Mouse (Mus musculus) bone marrow, adult 2 months (tissue): ENCODE results near the gene Dnmbp. TPM values are rescaled to one million over a fixed set of nuclear protein-coding genes. Genes with fewer than 3 reads are reported as not detected.

Experiments
- H3K27ac ChIP-seq: fragments of 200-500 bp; 2 replicates; pipeline ENCODE4 v1.5.1; 2012; ENCODE audit warnings: low read depth, mild to moderate bottlenecking, control low read depth, inconsistent platforms, low read length; ENCODE audit not compliant: control insufficient read depth, poor library complexity, insufficient read depth
- H3K4me1 ChIP-seq: fragments of 200-500 bp; 2 replicates; pipeline ENCODE4 v1.6.1; 2011; ENCODE audit warnings: low read length; ENCODE audit not compliant: control insufficient read depth, insufficient read depth
- H3K4me3 ChIP-seq: fragments of 200-500 bp; replicated peaks from 2 replicates; pipeline ENCODE3; 2011; ENCODE audit warnings: mild to moderate bottlenecking, low read depth, low read length, control low read depth; ENCODE audit not compliant: control insufficient read depth
- CTCF ChIP-seq: fragments of 200-500 bp; IDR thresholded peaks from 2 replicates; pipeline ENCODE4 v1.5.1; 2011; ENCODE audit warnings: low read length, control low read depth; ENCODE audit not compliant: control insufficient read depth, insufficient read depth
- POLR2A ChIP-seq: fragments of 200-500 bp; IDR thresholded peaks from 2 replicates; pipeline ENCODE4 v1.6.1; 2011; ENCODE audit warnings: low read depth, mild to moderate bottlenecking, control low read depth, low read length, borderline replicate concordance; ENCODE audit not compliant: control insufficient read depth
- WGBS: fragments of 180-500 bp; shearing (Covaris S2); methylation state at CpG from one replicate; pipeline ENCODE4 v1.1.7; 2018; 5-methylcytosine and 5-hydroxymethylcytosine counted together
- polyA plus RNA-seq: library from polyadenylated mRNA; stranded (reverse); fragments of >200 nt; gene quantifications from 2 replicates; pipeline ENCODE4 v1.2.4, GENCODE M21; 2011; ENCODE audit warnings: low replicate concordance; ENCODE audit not compliant: missing spikeins, insufficient read depth, insufficient read length

The Dnmbp gene
- polyA plus RNA-seq, 1 experiment: 6.1 TPM

GRCm38 (mm10) chr19:43803866-43804265 lies 136.1 kb downstream of the Dnmbp start:
- TF ChIP-seq CTCF (no peak), POLR2A (no peak)
- peaks cover 2% of the 10 kb centered on the region; the same call in 1 of the 2 replicates for H3K4me1 ChIP-seq
- no peak overlapping the region for H3K27ac ChIP-seq
- 84% methylated on average over 10 of the region's 10 CpGs for WGBS
- H3K4me3 ChIP-seq: no peak overlapping the region

- 6% methylated on average over 9 of the region's 9 CpGs for WGBS
- no peak overlapping the region for H3K27ac ChIP-seq
- no peak for TF ChIP-seq CTCF
- TF ChIP-seq POLR2A: no peak
- H3K4me1 ChIP-seq: peaks cover 2% of the 10 kb centered on the region; the same call in 1 of the 2 replicates
- H3K4me3 ChIP-seq: no peak overlapping the region
Measured at GRCm38 (mm10) chr19:43801427-43802051, 138.5 kb downstream of the Dnmbp start.

- Histone ChIP-seq H3K4me1 (peaks cover 2% of the 10 kb centered on the region; the same call in 1 of the 2 replicates), H3K27ac (no peak overlapping the region), H3K4me3 (no peak overlapping the region)
- no peak for TF ChIP-seq CTCF
- 58% methylated on average over 5 of the region's 5 CpGs for WGBS
Measured at GRCm38 (mm10) chr19:43797216-43797615, 142.8 kb downstream of the Dnmbp start.

Other genes starting within 250 kb of the Dnmbp start
- gene Cutc, start 187.2 kb downstream of the Dnmbp start, polyA plus RNA-seq: 6.6 and 9.1 TPM in 2 replicates
- gene Cox15, start 187.2 kb downstream of the Dnmbp start, polyA plus RNA-seq: 3.0 and 12.4 TPM in 2 replicates
- gene Abcc2, start 158.0 kb downstream of the Dnmbp start, polyA plus RNA-seq: 0.66 and 0.75 TPM in 2 replicates
- not detected in 2 replicates for gene Cpn1, start 46.4 kb upstream of the Dnmbp start, polyA plus RNA-seq
- 1.0 TPM in 2 replicates for gene Cyp2c23, start 89.0 kb upstream of the Dnmbp start, polyA plus RNA-seq
- 7.4 and 8.4 TPM in 2 replicates for gene Erlin1, start 129.6 kb upstream of the Dnmbp start, polyA plus RNA-seq
- 21.4 and 31.3 TPM in 2 replicates for gene Chuk, start 167.3 kb upstream of the Dnmbp start, polyA plus RNA-seq
- gene Cwf19l1, start 195.7 kb upstream of the Dnmbp start, polyA plus RNA-seq: 8.3 and 22.6 TPM in 2 replicates
- 40.9 and 78.0 TPM in 2 replicates for gene Bloc1s2, start 206.3 kb upstream of the Dnmbp start, polyA plus RNA-seq